In genomic region chr7:5448627-5449026, GRCm38 (mm10) we compare ENCODE assay signal across 25 mouse cellular contexts. TPM values are rescaled to one million over a fixed set of nuclear protein-coding genes. Genes with fewer than 3 reads are reported as not detected.
"Had no signal": no experiment of that assay in that cellular context is flagged by ENCODE, and none has a peak within 500 bp of the region (broad histone marks: within the 10 kb centered on the region; RNA-seq: fewer than 3 reads in every experiment).

No protein-coding gene starts in this region.

- H3K4me3 ChIP-seq: neural tube, embryonic 13.5 days; neural tube, embryonic 15.5 days; stomach, embryonic 15.5 days had no signal

- H3K4me1 ChIP-seq: neural tube, embryonic 13.5 days; neural tube, embryonic 15.5 days; stomach, embryonic 15.5 days had no signal

- H3K9ac ChIP-seq: neural tube, embryonic 13.5 days; neural tube, embryonic 15.5 days; stomach, embryonic 15.5 days had no signal

- H3K4me2 ChIP-seq: neural tube, embryonic 13.5 days; neural tube, embryonic 15.5 days; stomach, embryonic 15.5 days had no signal

- DNase-seq: retina, postnatal 1 day; right cerebral cortex, adult 18-20 months; right cerebral cortex, postnatal 14 days; right cerebral cortex, postnatal 25 days; right cerebral cortex, postnatal 4 days; spleen, adult 18-20 months; thymus, adult 18-20 months; thymus, adult 2 months; thymus, postnatal 14 days; thymus, postnatal 25 days; thymus, postnatal 36 days; thymus, postnatal 4 days had no signal

- H3K36me3 ChIP-seq: neural tube, embryonic 13.5 days; neural tube, embryonic 15.5 days; stomach, embryonic 15.5 days had no signal

- H3K27ac ChIP-seq: neural tube, embryonic 13.5 days; neural tube, embryonic 15.5 days; stomach, embryonic 15.5 days; stomach, postnatal 0 days had no signal

- H3K27me3 ChIP-seq: neural tube, embryonic 13.5 days; neural tube, embryonic 15.5 days; stomach, embryonic 15.5 days had no signal

- H3K9me3 ChIP-seq: stomach, embryonic 15.5 days had no signal

RNA-seq across cellular contexts. Expression of gene Vmn1r59, which starts 7.9 kb away (rescaled TPM):
- total RNA-seq: neutrophil, adult 5-6 weeks had no signal
- polyA plus RNA-seq: neural tube, embryonic 13.5 days; neural tube, embryonic 14.5 days; neural tube, embryonic 15.5 days; small intestine, adult 2 months; spleen, adult 2 months; stomach, embryonic 14.5 days; stomach, embryonic 15.5 days; stomach, embryonic 16.5 days; stomach, postnatal 0 days; testis, adult 2 months; thymus, adult 2 months; thymus, postnatal 0 days; urinary bladder, adult 2 months had no signal

RNA-seq across cellular contexts. Expression of gene Vmn1r58, which starts 35.4 kb away (rescaled TPM):
- total RNA-seq: neutrophil, adult 5-6 weeks had no signal
- polyA plus RNA-seq: neural tube, embryonic 13.5 days; neural tube, embryonic 14.5 days; neural tube, embryonic 15.5 days; small intestine, adult 2 months; spleen, adult 2 months; stomach, embryonic 14.5 days; stomach, embryonic 15.5 days; stomach, embryonic 16.5 days; stomach, postnatal 0 days; testis, adult 2 months; thymus, adult 2 months; thymus, postnatal 0 days; urinary bladder, adult 2 months had no signal

RNA-seq across cellular contexts. Expression of gene Vmn2r28, which starts 45.1 kb away (rescaled TPM):
- total RNA-seq: neutrophil, adult 5-6 weeks had no signal
- polyA plus RNA-seq: neural tube, embryonic 13.5 days; neural tube, embryonic 14.5 days; neural tube, embryonic 15.5 days; small intestine, adult 2 months; spleen, adult 2 months; stomach, embryonic 14.5 days; stomach, embryonic 15.5 days; stomach, embryonic 16.5 days; stomach, postnatal 0 days; testis, adult 2 months; thymus, adult 2 months; thymus, postnatal 0 days; urinary bladder, adult 2 months had no signal
